In genomic region chr7:30219293-30220007, GRCm38 (mm10) we compare ENCODE assay signal across 8 mouse cellular contexts. TPM values are rescaled to one million over a fixed set of nuclear protein-coding genes. Genes with fewer than 3 reads are reported as not detected.
DNase-seq lines count a peak whose midpoint lies in the region; ATAC-seq and TF ChIP-seq lines count a peak whose summit lies in the region.

No protein-coding gene starts in this region.

- peak; percentile 68 for ATAC-seq in embryonic facial prominence, embryonic 14.5 days (ENCODE audit: low read depth)

- H3K9me3 ChIP-seq in E14TG2a.4 (ENCODE audit: low read length): peaks cover 3% of the 10 kb centered on the region
- no peaks in the 10 kb centered on the region for H3K9me3 ChIP-seq in embryonic facial prominence, embryonic 14.5 days (ENCODE audit: control insufficient read depth, low read length)
- no peaks in the 10 kb centered on the region for H3K9me3 ChIP-seq in hindbrain, embryonic 10.5 days

- TF ChIP-seq CTCF in E14TG2a.4 (conservative IDR thresholded peaks at IDR 0.05; ENCODE audit: low read length): no peak
- TF ChIP-seq CTCF in testis, adult 2 months (IDR thresholded peaks at IDR 0.05; ENCODE audit: control insufficient read depth, insufficient read depth, insufficient replicate concordance, low read depth, low read length): no peak

- peaks cover 14% of the 10 kb centered on the region for H3K36me3 ChIP-seq in E14TG2a.4 (ENCODE audit: insufficient read depth, low read length)
- H3K36me3 ChIP-seq in embryonic facial prominence, embryonic 14.5 days (ENCODE audit: control insufficient read depth, insufficient read depth, low read length): peaks cover 18% of the 10 kb centered on the region
- peaks cover 26% of the 10 kb centered on the region for H3K36me3 ChIP-seq in hindbrain, embryonic 10.5 days
- H3K36me3 ChIP-seq in testis, adult 2 months (ENCODE audit: control insufficient read depth, insufficient read depth, low read length): no peaks in the 10 kb centered on the region; the same call in 1 of the 2 replicates

- H3K27ac ChIP-seq in embryonic facial prominence, embryonic 14.5 days (replicated peaks; ENCODE audit: low read depth, low read length): peak overlapping the region; percentile 35; the same call in 1 of the 2 replicates
- peak overlapping the region; percentile 83 for H3K27ac ChIP-seq in hindbrain, embryonic 10.5 days
- H3K27ac ChIP-seq in testis, adult 2 months (ENCODE audit: control insufficient read depth, insufficient read depth, low read depth, low read length): peak overlapping the region; percentile 85

- H3K4me1 ChIP-seq in E14TG2a.4 (replicated peaks; ENCODE audit: low read depth, low read length): peaks cover 34% of the 10 kb centered on the region
- no peaks in the 10 kb centered on the region for H3K4me1 ChIP-seq in embryonic facial prominence, embryonic 14.5 days (ENCODE audit: control insufficient read depth, insufficient read depth, low read length)
- H3K4me1 ChIP-seq in hindbrain, embryonic 10.5 days (replicated peaks): peaks cover 13% of the 10 kb centered on the region
- H3K4me1 ChIP-seq in testis, adult 2 months (ENCODE audit: control insufficient read depth, insufficient read depth, low read length): peaks cover 14% of the 10 kb centered on the region

- 1% methylated on average over 15 of the region's 16 CpGs for WGBS in embryonic facial prominence, embryonic 14.5 days
- 5% methylated on average over 16 of the region's 16 CpGs for WGBS in hindbrain, embryonic 10.5 days

- no peaks in the 10 kb centered on the region for H3K27me3 ChIP-seq in E14TG2a.4 (ENCODE audit: insufficient read depth, low read length)
- H3K27me3 ChIP-seq in embryonic facial prominence, embryonic 14.5 days (replicated peaks; ENCODE audit: control insufficient read depth, insufficient read depth, low read length): no peaks in the 10 kb centered on the region
- no peaks in the 10 kb centered on the region for H3K27me3 ChIP-seq in hindbrain, embryonic 10.5 days (ENCODE audit: insufficient read depth, poor library complexity, severe bottlenecking)
- no peaks in the 10 kb centered on the region for H3K27me3 ChIP-seq in testis, adult 2 months (ENCODE audit: control insufficient read depth, insufficient read depth, low read length)

- intact Hi-C loops in left cerebral cortex, postnatal 4 days (cut with DNase I): loop anchor here (5.0 kb wide), 1 partner anchor 37 kb away; the partner anchor contains the start of gene Cox7a1

- H3K4me2 ChIP-seq in embryonic facial prominence, embryonic 14.5 days (ENCODE audit: low read depth, low read length): peak overlapping the region; percentile 85

- H3K9ac ChIP-seq in embryonic facial prominence, embryonic 14.5 days (ENCODE audit: low read depth, low read length): peak overlapping the region; percentile 56

- peak overlapping the region; percentile 75 for H3K4me3 ChIP-seq in E14TG2a.4 (replicated peaks; ENCODE audit: low read length)
- peak overlapping the region; percentile 47 for H3K4me3 ChIP-seq in embryonic facial prominence, embryonic 14.5 days (ENCODE audit: low read depth, low read length)
- peak overlapping the region; percentile 58 for H3K4me3 ChIP-seq in hindbrain, embryonic 10.5 days
- peak overlapping the region; percentile 65 for H3K4me3 ChIP-seq in testis, adult 2 months (ENCODE audit: control insufficient read depth, low read depth, low read length)

- TF ChIP-seq POLR2A in testis, adult 2 months (IDR thresholded peaks at IDR 0.05; ENCODE audit: control insufficient read depth, low read depth, low read length): no peak

- DNase-seq in adrenal gland, postnatal 10 days: peak; percentile 78
- DNase-seq in adrenal gland, adult 8-10 months: no peak
- peak; percentile 84 for DNase-seq in embryonic facial prominence, embryonic 14.5 days (ENCODE audit: low spot score)
- DNase-seq in hindbrain, embryonic 10.5 days (ENCODE audit: low spot score): peak; percentile 70
- peak; percentile 40 for DNase-seq in left cerebral cortex, postnatal 4 days
- peak; percentile 71 for DNase-seq in mesoderm, embryonic 11.5 days (ENCODE audit: low read depth, low spot score)

RNA-seq across cellular contexts. Expression of gene Polr2i, which starts 12.3 kb away (rescaled TPM):
- 100 to 1,000 TPM; 103 to 108 TPM for total RNA-seq in adrenal gland, postnatal 10 days (2021)
- 10 to 100 TPM; 62.8 to 93.8 (median 72.7) TPM for total RNA-seq in adrenal gland, adult 8-10 months (2022)
- 172 and 180 TPM in 2 replicates for polyA plus RNA-seq in embryonic facial prominence, embryonic 14.5 days (2014; fragmentation: Nextera tagmentation; extraction: Ambion mirVana)
- 167 and 177 TPM in 2 replicates for polyA plus RNA-seq in hindbrain, embryonic 10.5 days (2016; fragmentation: Nextera tagmentation; extraction: Ambion mirVana)
- 10 to 100 TPM; 94.9 to 96.9 TPM for total RNA-seq in left cerebral cortex, postnatal 4 days (2021)
- polyA plus RNA-seq in testis, adult 2 months (2012; rRNA removed): 242 and 257 TPM in 2 replicates

RNA-seq across cellular contexts. Expression of gene Tbcb, which starts 12.6 kb away (rescaled TPM):
- 10 to 100 TPM; 73.6 to 81.0 TPM for total RNA-seq in adrenal gland, postnatal 10 days (2021)
- 100 to 1,000 TPM; 102 to 119 (median 108) TPM for total RNA-seq in adrenal gland, adult 8-10 months (2022)
- 166 and 169 TPM in 2 replicates for polyA plus RNA-seq in embryonic facial prominence, embryonic 14.5 days (2014; fragmentation: Nextera tagmentation; extraction: Ambion mirVana)
- 276 and 312 TPM in 2 replicates for polyA plus RNA-seq in hindbrain, embryonic 10.5 days (2016; fragmentation: Nextera tagmentation; extraction: Ambion mirVana)
- total RNA-seq in left cerebral cortex, postnatal 4 days (2021): 100 to 1,000 TPM; 229 to 238 TPM
- polyA plus RNA-seq in testis, adult 2 months (2012; rRNA removed): 65.7 and 66.2 TPM in 2 replicates

RNA-seq across cellular contexts. Expression of gene Ovol3, which starts 16.1 kb away (rescaled TPM):
- not detected for total RNA-seq in adrenal gland, postnatal 10 days (2021)
- total RNA-seq in adrenal gland, adult 8-10 months (2022): not detected
- 1.1 and 1.4 TPM in 2 replicates for polyA plus RNA-seq in embryonic facial prominence, embryonic 14.5 days (2014; fragmentation: Nextera tagmentation; extraction: Ambion mirVana)
- not detected in 2 replicates for polyA plus RNA-seq in hindbrain, embryonic 10.5 days (2016; fragmentation: Nextera tagmentation; extraction: Ambion mirVana)
- total RNA-seq in left cerebral cortex, postnatal 4 days (2021): not detected
- 0.63 and 0.89 TPM in 2 replicates for polyA plus RNA-seq in testis, adult 2 months (2012; rRNA removed)

RNA-seq across cellular contexts. Expression of gene Capns1, which starts 20.8 kb away (rescaled TPM):
- 100 to 1,000 TPM; 444 to 475 TPM for total RNA-seq in adrenal gland, postnatal 10 days (2021)
- total RNA-seq in adrenal gland, adult 8-10 months (2022): 100 to 1,000 TPM; 562 to 740 (median 679) TPM
- polyA plus RNA-seq in embryonic facial prominence, embryonic 14.5 days (2014; fragmentation: Nextera tagmentation; extraction: Ambion mirVana): 96.4 and 107 TPM in 2 replicates
- 65.1 and 72.5 TPM in 2 replicates for polyA plus RNA-seq in hindbrain, embryonic 10.5 days (2016; fragmentation: Nextera tagmentation; extraction: Ambion mirVana)
- total RNA-seq in left cerebral cortex, postnatal 4 days (2021): 100 to 1,000 TPM; 193 to 198 TPM
- polyA plus RNA-seq in testis, adult 2 months (2012; rRNA removed): 562 and 592 TPM in 2 replicates

RNA-seq across cellular contexts. Expression of gene Cox7a1, which starts 35.5 kb away (rescaled TPM):
- total RNA-seq in adrenal gland, postnatal 10 days (2021): 1,000 to 10,000 TPM; 1,474 to 1,616 TPM
- 100 to 1,000 TPM in 3 of 4 experiments, 10 to 100 TPM in 1; 65.3 to 235 (median 137) TPM for total RNA-seq in adrenal gland, adult 8-10 months (2022)
- 7.4 and 17.0 TPM in 2 replicates for polyA plus RNA-seq in embryonic facial prominence, embryonic 14.5 days (2014; fragmentation: Nextera tagmentation; extraction: Ambion mirVana)
- polyA plus RNA-seq in hindbrain, embryonic 10.5 days (2016; fragmentation: Nextera tagmentation; extraction: Ambion mirVana): 3.8 and 8.2 TPM in 2 replicates
- 1 to 10 TPM; 1.5 to 2.0 TPM for total RNA-seq in left cerebral cortex, postnatal 4 days (2021)
- 4.0 and 5.2 TPM in 2 replicates for polyA plus RNA-seq in testis, adult 2 months (2012; rRNA removed)

Comparison
In these comparisons a context has a peak if more than half of its experiments do, and no peak if none do; other contexts are left out.
1. H3K27ac ChIP-seq: peak in every context shown above with its lines; median percentile 85 in testis, adult 2 months; 83 in hindbrain, embryonic 10.5 days; 35 in embryonic facial prominence, embryonic 14.5 days.